Mouse (Mus musculus) embryo, embryonic 10.5 days (tissue): ENCODE results near the gene Colec11.

Experiments used
- DNase-seq: peaks from one replicate; pipeline ENCODE4 v3.0.0-alpha.2; 2015; ENCODE audit warnings: low spot score

The Colec11 gene

GRCm38 (mm10) chr12:28602259-28602658 lies 20.9 kb downstream of the Colec11 start:
- DNase-seq, result no peak

GRCm38 (mm10) chr12:28598526-28598991 lies 24.6 kb downstream of the Colec11 start:
- no peak for DNase-seq

- no peak for DNase-seq
Measured at GRCm38 (mm10) chr12:28598110-28598509, 25.1 kb downstream of the Colec11 start.

- no peak for DNase-seq
Measured at GRCm38 (mm10) chr12:28597699-28598098, 25.5 kb downstream of the Colec11 start.

GRCm38 (mm10) chr12:28596851-28597250 lies 26.3 kb downstream of the Colec11 start:
- no peak for DNase-seq

- DNase-seq, result no peak
Measured at GRCm38 (mm10) chr12:28590428-28590827, 32.7 kb downstream of the Colec11 start.

- DNase-seq, result peak; percentile 90
Measured at GRCm38 (mm10) chr12:28589090-28589868, 33.9 kb downstream of the Colec11 start.

- no peak for DNase-seq
Measured at GRCm38 (mm10) chr12:28587949-28588348, 35.2 kb downstream of the Colec11 start.

GRCm38 (mm10) chr12:28584036-28584435 lies 39.1 kb downstream of the Colec11 start:
- DNase-seq, result no peak

GRCm38 (mm10) chr12:28582423-28582822 lies 40.8 kb downstream of the Colec11 start, which contains the start of gene Allc:
Allc (minus strand) TSS chr12:28582523.
- no peak for DNase-seq

GRCm38 (mm10) chr12:28579132-28579531 lies 44.0 kb downstream of the Colec11 start:
- peak; percentile 46 for DNase-seq

- no peak for DNase-seq
Measured at GRCm38 (mm10) chr12:28578147-28578546, 45.0 kb downstream of the Colec11 start.

- no peak for DNase-seq
Measured at GRCm38 (mm10) chr12:28575366-28576070, 47.7 kb downstream of the Colec11 start.

GRCm38 (mm10) chr12:28572241-28572640 lies 50.9 kb downstream of the Colec11 start:
- DNase-seq, result no peak

- no peak for DNase-seq
Measured at GRCm38 (mm10) chr12:28552299-28552698, 70.9 kb downstream of the Colec11 start, which contains the start of gene Dcdc2c. Dcdc2c (minus strand) TSS chr12:28552399.

- DNase-seq, result no peak
Measured at GRCm38 (mm10) chr12:28551775-28552174, 71.4 kb downstream of the Colec11 start.

- DNase-seq, result no peak
Measured at GRCm38 (mm10) chr12:28548887-28549286, 74.3 kb downstream of the Colec11 start.
